Mouse (Mus musculus): Measurements from ENCODE around the gene Acot7. TPM values are rescaled to one million over a fixed set of nuclear protein-coding genes. Genes with fewer than 3 reads are reported as not detected.

The Acot7 gene
- total RNA-seq, 1 experiment from 2014 or later, result 66.4 TPM

DNA sequence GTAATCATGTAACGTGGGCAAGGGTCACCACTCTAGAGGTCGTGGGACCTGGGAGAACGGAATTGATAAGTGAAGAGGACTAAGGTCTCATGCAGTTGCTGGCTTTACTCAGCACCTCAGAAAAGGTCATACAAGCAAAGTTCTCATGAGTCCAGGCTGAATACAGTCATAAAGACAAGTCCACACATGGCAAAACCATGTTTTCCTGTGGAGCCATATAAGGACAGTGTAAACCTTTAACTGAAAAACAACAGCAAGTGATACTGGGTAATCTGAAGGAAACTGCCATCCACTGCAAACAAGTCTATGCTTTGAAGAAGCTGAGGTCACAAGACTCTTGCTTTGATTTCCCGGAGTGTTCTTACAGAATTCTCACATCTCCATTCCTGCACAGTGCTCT is 11.8 kb downstream of the Acot7 start:
- no peak for ATAC-seq (replicated peaks in 1 of 2; ENCODE audit: insufficient read depth in 1 of 2, low FRiP score in 2 of 2, low TSS enrichment in 1 of 2, low read depth in 1 of 2, poor library complexity in 2 of 2, severe bottlenecking in 2 of 2)

- ATAC-seq (replicated peaks in 1 of 2; ENCODE audit: insufficient read depth in 1 of 2, low FRiP score in 2 of 2, low TSS enrichment in 1 of 2, low read depth in 1 of 2, poor library complexity in 2 of 2, severe bottlenecking in 2 of 2), result peak; percentile 76 to 79
Measured at GRCm38 (mm10) chr4:152190096-152190653, 12.2 kb downstream of the Acot7 start.

- ATAC-seq (replicated peaks in 1 of 2; ENCODE audit: insufficient read depth in 1 of 2, low FRiP score in 2 of 2, low TSS enrichment in 1 of 2, low read depth in 1 of 2, poor library complexity in 2 of 2, severe bottlenecking in 2 of 2), result 0 out of 4 replicates have a peak, but pooled peaks of 1 of the 2 experiments have one; percentile 25
Measured at GRCm38 (mm10) chr4:152190701-152191100, 12.8 kb downstream of the Acot7 start.

DNA sequence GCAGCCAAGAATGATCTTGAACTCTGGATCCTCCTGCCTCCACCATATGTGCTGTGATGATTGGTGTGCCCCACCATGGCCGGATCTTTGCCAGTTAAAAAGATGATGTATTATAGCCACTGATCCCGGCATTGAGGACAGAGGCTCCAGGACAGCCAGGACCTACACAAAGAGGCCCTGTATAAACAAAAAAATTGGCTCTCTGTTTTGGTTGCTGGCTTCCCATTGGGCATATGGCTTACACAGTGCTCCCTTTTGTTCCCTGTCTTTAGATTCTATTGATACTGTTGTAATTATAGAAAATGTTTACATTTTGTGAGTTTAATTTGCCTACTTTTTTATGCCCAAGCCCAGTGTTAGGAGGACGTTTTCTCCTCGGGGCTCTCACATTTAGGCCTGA is 14.6 kb downstream of the Acot7 start:
- no peak for ATAC-seq (replicated peaks in 1 of 2; ENCODE audit: insufficient read depth in 1 of 2, low FRiP score in 2 of 2, low TSS enrichment in 1 of 2, low read depth in 1 of 2, poor library complexity in 2 of 2, severe bottlenecking in 2 of 2)

DNA sequence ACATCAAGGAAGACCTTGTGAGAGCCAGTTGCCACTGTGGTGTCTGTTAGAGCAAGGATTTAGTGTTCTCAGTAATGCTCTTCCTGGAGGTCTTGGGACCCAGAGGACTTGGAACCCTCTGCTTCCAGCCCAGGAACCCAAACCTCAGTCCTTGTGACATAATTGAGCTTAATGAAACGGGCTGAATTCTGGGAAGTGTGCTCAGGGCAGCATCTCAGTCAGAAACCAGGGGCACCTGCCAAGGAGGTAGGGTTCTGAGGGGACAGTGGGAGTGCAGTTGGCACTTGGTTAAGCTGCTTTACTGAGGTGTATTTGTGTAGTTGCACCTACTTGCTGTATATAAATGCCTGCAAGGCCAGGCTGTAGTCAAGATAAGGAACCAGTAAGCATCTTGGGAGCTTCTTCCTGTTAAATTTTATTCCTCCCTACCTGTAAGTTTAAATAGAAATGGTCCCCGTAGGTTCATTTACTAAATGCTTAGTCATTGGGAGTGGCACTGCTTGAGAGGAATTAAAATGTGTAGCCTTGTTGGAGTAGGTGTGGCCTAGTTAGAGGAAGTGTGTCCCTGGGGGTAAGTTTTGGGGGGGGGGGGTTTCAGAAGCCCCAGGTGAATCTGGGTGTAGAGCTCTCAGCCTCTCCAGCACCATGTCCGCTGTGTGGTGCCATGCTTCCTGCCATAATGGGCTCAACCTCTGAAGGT is 16.7 kb downstream of the Acot7 start:
- ATAC-seq (replicated peaks in 1 of 2; ENCODE audit: insufficient read depth in 1 of 2, low FRiP score in 2 of 2, low TSS enrichment in 1 of 2, low read depth in 1 of 2, poor library complexity in 2 of 2, severe bottlenecking in 2 of 2), result no peak

GRCm38 (mm10) chr4:152196276-152196675 is 18.3 kb downstream of the Acot7 start:
- no peak for ATAC-seq (replicated peaks in 1 of 2; ENCODE audit: insufficient read depth in 1 of 2, low FRiP score in 2 of 2, low TSS enrichment in 1 of 2, low read depth in 1 of 2, poor library complexity in 2 of 2, severe bottlenecking in 2 of 2)

DNA sequence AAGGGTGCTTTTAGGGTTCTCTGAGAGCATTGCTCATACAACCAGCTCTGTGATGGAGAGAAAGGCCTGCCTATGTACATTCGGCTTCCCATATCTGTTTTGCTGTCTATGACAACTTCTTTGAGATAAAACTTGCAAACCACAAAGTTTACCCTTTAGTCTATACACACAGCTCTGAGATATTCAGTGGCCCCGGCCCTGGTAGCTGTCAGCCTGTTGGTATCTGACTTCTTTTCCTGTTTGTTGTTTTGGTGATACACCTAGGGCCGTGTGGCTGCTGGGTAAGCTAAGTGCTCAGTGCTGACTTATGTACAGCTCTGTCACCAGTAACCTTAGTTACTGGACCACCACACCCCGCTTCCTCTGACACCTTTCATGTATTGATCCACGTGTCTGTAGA is 19.6 kb downstream of the Acot7 start:
- ATAC-seq (replicated peaks in 1 of 2; ENCODE audit: insufficient read depth in 1 of 2, low FRiP score in 2 of 2, low TSS enrichment in 1 of 2, low read depth in 1 of 2, poor library complexity in 2 of 2, severe bottlenecking in 2 of 2), result no peak

DNA sequence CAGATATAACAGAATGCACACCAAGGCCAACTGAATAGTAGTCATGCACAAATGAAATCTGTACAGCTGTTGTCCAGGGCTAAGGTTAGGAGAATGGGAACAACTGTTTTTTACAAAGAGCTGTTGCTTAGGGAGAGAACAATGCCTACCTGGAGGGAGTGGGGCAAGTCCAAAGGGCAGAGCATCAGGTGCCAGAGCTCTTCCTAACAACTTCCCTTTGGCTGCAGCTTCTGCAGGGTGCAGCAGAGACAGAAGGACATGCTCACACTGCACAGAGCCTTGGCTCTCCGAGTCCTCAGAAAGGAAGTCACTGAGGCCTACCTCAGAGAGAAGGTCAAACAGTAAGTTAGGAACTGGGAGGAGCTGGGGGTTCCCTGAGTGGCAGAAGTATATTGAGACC is 21.7 kb downstream of the Acot7 start:
- ATAC-seq (replicated peaks in 1 of 2; ENCODE audit: insufficient read depth in 1 of 2, low FRiP score in 2 of 2, low TSS enrichment in 1 of 2, low read depth in 1 of 2, poor library complexity in 2 of 2, severe bottlenecking in 2 of 2), result no peak

GRCm38 (mm10) chr4:152201492-152201891 is 23.6 kb downstream of the Acot7 start:
- peak; percentile 84 to 89 for ATAC-seq (replicated peaks in 1 of 2; ENCODE audit: insufficient read depth in 1 of 2, low FRiP score in 2 of 2, low TSS enrichment in 1 of 2, low read depth in 1 of 2, poor library complexity in 2 of 2, severe bottlenecking in 2 of 2)

- no peak for ATAC-seq (replicated peaks in 1 of 2; ENCODE audit: insufficient read depth in 1 of 2, low FRiP score in 2 of 2, low TSS enrichment in 1 of 2, low read depth in 1 of 2, poor library complexity in 2 of 2, severe bottlenecking in 2 of 2)
Measured at GRCm38 (mm10) chr4:152202418-152202817, 24.5 kb downstream of the Acot7 start.

DNA sequence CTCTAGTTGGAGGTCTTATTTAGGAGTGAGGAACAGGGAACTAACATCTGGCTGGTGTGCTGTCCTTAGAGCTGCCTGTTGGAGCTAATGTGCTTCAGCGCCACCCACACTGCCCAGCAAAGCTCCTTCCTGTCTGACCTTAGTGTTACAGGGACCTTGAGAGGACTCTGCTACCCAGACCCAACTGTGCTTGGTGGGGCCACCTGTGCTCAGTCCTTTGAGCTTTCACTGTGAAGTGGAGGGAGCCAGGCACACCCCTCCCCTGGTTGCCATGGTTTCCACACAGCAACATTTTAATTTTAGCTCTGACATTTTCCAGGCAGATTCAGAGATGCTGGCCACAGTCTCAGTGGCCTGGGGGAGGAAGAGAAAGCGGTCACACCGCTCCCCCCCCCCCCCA is 25.0 kb downstream of the Acot7 start:
- peak in 1 of 2 experiments; percentile 2; a peak in 1 of 4 replicates for ATAC-seq (replicated peaks in 1 of 2; ENCODE audit: insufficient read depth in 1 of 2, low FRiP score in 2 of 2, low TSS enrichment in 1 of 2, low read depth in 1 of 2, poor library complexity in 2 of 2, severe bottlenecking in 2 of 2)

DNA sequence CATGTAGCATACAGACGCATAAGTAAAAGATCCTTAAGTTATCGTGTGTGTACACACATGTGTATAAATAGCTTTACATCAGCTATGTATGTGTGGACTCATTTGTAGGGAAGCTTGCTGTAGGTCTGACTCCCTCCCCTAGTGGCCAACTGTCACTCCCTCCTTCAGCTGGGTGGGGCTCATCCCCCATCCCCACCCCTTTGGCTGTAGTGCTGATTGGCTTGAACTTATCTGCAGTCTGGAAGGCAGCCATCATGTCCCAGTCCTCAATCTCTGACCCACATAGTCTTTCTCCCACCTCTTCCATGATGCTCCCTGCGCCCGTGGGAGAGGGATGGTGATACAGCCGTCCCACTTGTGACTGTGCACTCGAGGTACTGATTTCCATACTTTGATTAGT is 26.7 kb downstream of the Acot7 start:
- ATAC-seq (replicated peaks in 1 of 2; ENCODE audit: insufficient read depth in 1 of 2, low FRiP score in 2 of 2, low TSS enrichment in 1 of 2, low read depth in 1 of 2, poor library complexity in 2 of 2, severe bottlenecking in 2 of 2), result no peak

DNA sequence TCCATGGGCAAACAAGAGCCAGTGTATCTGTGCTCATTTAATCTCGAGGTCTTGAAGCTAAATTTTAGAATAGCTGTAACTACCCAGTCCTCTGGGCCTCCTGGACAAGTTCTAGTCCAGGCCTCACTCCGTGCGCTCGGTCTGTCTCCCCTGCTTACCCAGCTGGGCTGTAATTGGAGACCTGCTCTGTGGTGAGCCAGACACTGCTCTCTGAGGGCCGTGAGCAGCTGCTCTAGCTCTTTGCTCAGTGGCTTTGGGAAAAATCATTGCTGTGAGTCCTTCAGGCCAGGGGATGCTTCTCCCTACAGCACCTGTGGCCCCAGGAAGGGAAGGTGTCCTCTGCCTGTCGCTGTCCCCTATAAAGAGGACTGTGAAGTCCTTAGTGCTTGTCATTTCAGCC is 28.3 kb downstream of the Acot7 start:
- ATAC-seq (replicated peaks in 1 of 2; ENCODE audit: insufficient read depth in 1 of 2, low FRiP score in 2 of 2, low TSS enrichment in 1 of 2, low read depth in 1 of 2, poor library complexity in 2 of 2, severe bottlenecking in 2 of 2), result no peak

- no peak for ATAC-seq (replicated peaks in 1 of 2; ENCODE audit: insufficient read depth in 1 of 2, low FRiP score in 2 of 2, low TSS enrichment in 1 of 2, low read depth in 1 of 2, poor library complexity in 2 of 2, severe bottlenecking in 2 of 2)
Measured at GRCm38 (mm10) chr4:152209623-152210022, 31.7 kb downstream of the Acot7 start.

- ATAC-seq (replicated peaks in 1 of 2; ENCODE audit: insufficient read depth in 1 of 2, low FRiP score in 2 of 2, low TSS enrichment in 1 of 2, low read depth in 1 of 2, poor library complexity in 2 of 2, severe bottlenecking in 2 of 2), result peak in 1 of 2 experiments; percentile 27; a peak in 1 of 4 replicates
Measured at GRCm38 (mm10) chr4:152212091-152212505, 34.2 kb downstream of the Acot7 start.

GRCm38 (mm10) chr4:152212531-152212930 is 34.6 kb downstream of the Acot7 start:
- ATAC-seq (replicated peaks in 1 of 2; ENCODE audit: insufficient read depth in 1 of 2, low FRiP score in 2 of 2, low TSS enrichment in 1 of 2, low read depth in 1 of 2, poor library complexity in 2 of 2, severe bottlenecking in 2 of 2), result peak; percentile 66 to 68; a peak in 3 of 4 replicates

GRCm38 (mm10) chr4:152212974-152213373 is 35.0 kb downstream of the Acot7 start:
- no peak for ATAC-seq (replicated peaks in 1 of 2; ENCODE audit: insufficient read depth in 1 of 2, low FRiP score in 2 of 2, low TSS enrichment in 1 of 2, low read depth in 1 of 2, poor library complexity in 2 of 2, severe bottlenecking in 2 of 2)

GRCm38 (mm10) chr4:152213760-152214480 is 36.0 kb downstream of the Acot7 start:
- peak; percentile 75 to 77 for ATAC-seq (replicated peaks in 1 of 2; ENCODE audit: insufficient read depth in 1 of 2, low FRiP score in 2 of 2, low TSS enrichment in 1 of 2, low read depth in 1 of 2, poor library complexity in 2 of 2, severe bottlenecking in 2 of 2)

Data from hematopoietic stem cell, adult 5-6 weeks (primary cell).